Mouse (Mus musculus): ENCODE results near the gene Pla2g2f.
A peak's percentile ranks its signal among the peaks of the same experiment; 100 is the strongest.

Gene Pla2g2f

DNA sequence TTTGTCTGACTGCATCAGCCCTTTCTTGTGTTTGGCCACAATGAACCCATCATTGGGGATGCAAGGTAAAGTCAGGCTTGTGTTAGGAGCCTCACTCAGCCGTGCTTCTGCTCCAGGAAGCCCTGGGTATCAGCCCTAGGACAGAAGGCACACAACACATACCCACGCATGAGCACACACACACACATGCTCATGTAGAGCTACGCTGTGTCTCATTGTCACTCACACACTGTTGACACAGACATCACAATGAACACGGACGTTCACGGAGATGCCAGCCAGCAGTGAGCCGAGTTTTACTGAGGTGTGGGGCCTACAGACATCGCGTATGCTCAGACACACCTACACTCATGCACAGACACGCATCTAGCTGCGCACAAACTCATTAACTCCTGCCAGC lies 1.4 kb downstream of the Pla2g2f start:
- DNase-seq, result no peak

DNA sequence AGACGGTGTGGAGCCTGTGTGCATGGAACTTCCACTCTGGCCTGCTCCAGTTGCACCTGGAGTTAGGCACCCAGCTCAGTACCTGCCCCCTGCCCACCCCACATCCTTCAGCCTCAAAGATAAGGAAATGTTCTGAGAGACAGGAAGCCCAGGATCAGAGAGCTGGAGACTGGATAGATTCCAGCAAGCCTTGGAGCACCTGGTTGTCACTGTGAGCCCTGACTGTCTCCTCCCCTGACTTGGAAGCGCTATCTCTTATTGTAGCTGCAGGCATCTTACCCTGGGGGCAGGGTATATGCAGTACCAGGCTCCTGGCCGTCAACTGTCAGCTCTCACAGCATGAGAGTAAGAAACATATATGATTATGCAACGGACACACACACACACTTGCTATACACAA lies 2.0 kb downstream of the Pla2g2f start:
- DNase-seq, result no peak

DNA sequence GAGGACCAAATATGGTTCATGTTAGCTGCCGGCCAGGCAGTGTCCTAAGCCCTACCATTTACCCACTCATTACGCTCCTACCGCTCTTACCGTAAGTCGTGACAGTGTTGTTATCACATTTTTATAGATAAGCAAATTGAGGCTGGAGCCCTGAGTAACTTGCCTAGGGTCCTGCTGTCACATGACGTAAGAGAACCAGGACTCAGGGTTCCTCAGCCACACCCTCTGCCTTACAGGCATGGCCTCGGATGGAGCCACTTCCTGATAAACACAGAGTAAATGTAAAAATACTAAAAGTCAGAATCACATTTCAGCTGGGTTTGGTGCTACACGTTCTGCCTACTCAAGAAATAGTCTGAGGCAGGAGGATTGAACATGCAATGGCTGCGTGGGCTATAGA lies 3.0 kb downstream of the Pla2g2f start:
- no peak for DNase-seq

DNA sequence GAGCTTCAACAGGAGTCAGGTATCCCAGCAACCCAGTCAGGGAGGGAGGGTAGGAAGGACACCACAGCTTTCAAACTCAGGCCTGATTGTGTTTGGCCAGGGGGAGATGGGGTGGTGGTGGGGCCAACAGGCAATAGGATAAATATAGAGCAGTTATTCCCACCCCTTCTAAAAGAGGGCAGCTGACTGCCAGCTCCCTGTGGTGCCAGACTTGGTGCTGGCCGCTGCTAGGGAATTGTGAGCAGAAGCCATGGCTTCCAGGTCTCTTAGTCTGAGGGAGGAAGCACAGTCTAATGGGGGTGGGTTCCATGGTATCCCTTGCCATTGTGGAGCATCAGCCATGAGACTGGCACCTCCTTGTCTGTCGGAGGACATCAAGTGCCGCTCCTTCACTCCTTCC lies 3.8 kb downstream of the Pla2g2f start:
- DNase-seq, result no peak

DNA sequence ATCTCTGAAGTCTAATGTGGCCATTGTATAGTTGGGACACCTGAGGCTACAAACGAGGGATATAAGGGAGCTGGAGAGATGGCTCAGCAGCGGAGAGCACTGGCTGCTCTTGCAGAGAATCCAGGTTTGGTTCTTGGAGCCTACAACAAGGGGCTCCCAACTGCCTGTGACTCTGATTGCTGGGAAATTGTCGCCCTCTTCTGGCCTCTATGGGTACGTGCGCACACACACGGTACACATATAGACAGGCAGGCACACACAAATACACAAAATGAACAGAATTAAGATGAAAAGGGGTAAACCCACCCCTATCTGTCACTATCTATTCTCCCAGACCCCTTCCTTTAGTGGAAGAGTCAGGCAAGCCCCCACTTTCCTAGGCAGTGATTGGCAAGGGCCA lies 4.8 kb downstream of the Pla2g2f start:
- no peak for DNase-seq

DNA sequence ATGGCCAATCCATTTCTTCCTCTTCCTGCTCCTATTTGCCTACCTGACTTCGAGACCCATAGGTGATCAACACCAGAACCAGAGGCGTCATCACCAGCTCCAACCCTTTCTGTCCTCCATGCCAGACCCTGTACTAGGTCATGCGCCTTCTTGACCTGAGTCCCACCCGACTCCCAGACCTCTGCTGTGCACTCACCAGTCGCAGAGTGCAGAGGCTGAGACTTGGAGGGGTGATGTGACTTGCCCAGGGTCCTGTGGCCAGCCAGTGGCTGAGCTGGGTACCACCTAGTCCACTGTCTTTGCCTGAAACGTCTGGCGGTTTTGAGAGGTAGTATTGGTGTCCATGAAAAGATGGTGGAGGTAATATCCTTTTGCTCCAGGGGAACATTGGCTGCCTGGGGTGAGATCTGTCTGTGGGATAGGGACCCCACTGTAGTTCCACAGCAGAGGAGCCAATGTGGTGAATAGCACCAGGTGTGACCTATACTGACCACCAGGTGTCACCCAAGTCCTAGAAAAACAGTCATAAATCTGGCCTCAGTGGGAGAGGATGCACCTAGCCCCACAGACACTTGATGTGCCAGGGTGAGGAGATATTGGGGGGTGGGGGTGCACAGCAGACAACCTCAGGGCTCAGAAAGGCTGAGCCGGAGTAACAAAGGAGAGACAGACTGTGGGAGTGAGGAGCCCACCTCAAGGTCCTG lies 8.9 kb downstream of the Pla2g2f start:
- DNase-seq, result peak; percentile 61

DNA sequence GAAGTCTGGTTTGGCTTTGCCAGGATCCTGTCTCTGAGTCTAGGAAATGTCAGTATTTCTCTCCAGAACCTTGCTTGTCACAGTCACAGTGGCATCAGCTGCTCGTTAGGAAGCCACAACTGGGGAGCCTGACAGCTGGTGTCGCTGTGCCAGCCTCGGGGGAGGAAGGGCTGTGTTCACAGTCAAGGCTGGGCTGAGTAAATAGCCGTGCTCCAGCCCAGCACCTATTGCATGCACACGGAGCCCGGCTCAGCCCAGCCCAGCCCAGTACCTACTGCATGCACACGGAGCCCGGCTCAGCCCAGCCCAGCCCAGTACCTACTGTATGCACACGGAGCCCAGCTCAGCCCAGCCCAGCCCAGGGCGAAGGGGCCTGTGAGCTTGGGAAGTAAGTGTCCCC lies 9.6 kb downstream of the Pla2g2f start:
- peak; percentile 39 for DNase-seq

DNA sequence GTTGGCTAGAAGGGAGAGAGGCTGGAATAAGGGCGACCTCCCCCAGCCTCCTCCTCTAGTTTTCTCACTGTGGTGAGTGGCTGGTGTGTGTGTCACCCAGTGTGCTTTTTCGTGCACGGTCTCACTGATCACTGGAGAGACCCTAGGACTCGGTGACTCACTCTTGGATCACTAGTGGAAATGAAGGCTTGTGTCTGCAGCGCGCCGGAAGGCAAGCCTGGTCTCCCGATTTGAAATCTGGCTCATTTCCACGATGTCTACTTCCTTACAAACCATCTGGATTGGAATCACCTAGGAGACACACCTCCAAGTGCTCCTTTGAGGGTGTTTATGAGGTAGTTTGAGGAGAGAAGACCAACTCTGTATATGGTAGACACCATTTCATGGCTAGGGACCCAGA lies 10.6 kb downstream of the Pla2g2f start:
- DNase-seq, result no peak

DNA sequence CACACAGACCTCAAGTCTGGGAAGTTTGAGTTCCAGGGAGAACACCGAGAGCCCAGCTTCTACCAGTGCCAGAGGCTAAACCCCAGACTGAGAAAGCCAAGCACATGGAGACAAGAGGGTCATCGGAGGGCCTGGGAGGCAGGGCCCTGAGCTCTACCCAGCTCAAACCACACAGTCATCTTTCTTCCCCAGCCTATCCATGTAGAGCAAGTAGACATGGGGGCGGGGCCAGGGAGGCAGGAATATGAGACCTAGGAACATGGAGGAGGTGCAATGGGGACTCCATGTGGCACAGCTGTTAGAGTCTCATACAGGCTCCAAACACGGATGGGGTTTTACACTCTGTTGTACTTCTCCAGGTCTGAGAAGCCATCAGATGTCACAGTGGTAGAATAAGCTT lies 11.5 kb downstream of the Pla2g2f start:
- DNase-seq, result peak; percentile 74

DNA sequence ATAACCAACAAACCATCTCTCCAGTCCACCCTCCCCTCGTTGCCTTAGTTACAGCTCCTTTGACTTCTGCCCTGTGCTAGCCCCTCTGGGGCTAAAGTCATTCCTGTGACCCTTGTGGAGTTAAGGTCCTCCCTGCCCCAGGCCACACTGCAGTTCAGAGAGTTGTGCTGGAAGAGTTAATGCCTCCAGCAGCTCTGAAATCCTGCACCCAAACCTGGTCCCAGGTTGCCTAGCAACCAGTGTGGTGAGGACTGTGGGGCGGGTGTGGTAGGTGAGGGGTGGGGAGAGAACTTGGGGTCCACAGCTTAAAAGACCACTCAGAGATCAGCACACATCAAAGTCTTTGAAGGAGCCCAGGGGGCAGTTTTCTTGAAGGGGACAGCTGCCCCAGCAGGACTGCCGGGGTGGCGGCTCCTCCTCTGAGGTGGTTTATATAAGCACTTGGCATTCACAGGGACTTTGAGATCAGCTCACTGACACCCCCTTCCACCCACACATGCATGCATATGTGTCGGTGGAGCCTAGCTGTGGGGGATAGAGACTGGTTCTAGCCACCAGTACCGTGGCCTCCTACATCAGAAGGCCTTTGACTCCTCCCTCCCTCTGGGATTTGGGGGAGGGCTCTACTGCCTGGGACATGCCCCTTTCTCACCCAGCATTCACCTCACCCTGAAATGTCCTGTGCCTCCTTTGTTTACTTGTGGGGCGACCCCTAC lies 18.1 kb downstream of the Pla2g2f start:
- no peak for DNase-seq

DNA sequence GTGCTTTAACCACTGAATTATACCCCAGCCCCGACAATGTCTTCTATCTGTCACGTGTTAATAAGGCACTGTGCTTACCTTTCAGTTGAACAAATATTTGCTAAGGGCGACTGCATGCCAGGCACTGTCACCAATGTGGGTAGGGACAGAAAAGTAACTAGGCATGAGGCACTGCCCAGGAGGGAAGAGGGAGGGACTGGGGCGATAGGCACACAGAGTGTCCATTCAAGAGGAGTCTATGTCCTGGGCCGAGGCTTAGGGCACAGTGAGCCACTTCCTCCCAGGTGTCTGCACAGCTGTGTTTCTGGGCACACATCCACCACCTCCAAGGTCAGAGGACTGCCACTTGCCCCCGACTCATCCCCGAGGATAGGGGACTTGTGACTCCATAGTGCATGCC lies 20.4 kb downstream of the Pla2g2f start, which contains the start of gene Ubxn10:
Ubxn10 (minus strand) TSS at position 137 of the 400 bp plus-strand sequence.
- DNase-seq, result no peak

DNA sequence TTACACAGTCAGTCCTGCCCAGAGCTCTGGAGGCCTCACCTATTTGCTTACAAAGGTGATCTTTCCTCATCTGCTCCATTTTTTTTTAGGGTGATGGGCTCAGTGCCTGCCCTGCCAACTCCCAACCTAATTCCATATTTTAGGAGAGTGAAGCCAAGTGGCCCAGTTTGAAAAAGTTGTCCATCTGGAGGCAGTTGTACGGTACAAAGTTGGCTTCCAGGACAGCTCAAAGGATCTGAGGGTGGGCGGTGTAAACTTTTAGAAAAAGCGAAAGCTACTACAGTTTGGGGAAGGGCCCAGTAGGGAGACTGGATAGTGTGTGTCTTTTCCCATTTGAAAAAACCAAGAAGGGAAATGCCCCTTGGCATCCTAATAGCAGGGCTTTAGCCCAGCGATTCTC lies 22.6 kb downstream of the Pla2g2f start:
- DNase-seq, result no peak

DNA sequence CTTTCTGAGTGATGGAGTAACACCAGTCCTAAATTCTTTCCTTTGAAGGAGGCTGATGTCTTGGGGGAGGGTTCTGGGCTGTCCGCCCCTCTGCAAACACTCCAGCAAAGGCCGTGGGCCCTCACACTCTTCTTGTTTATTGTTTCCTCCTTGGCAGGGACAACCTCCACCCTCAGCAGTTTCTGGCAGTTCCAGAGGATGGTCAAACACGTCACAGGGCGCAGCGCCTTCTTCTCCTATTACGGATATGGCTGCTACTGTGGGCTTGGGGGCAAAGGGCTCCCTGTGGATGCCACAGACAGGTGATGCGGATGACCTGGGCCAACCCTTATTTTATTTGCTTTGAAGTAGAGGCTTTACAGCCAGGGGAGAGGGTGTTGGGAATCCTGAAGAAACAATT lies 23.3 kb downstream of the Pla2g2f start:
- DNase-seq, result peak; percentile 66

DNA sequence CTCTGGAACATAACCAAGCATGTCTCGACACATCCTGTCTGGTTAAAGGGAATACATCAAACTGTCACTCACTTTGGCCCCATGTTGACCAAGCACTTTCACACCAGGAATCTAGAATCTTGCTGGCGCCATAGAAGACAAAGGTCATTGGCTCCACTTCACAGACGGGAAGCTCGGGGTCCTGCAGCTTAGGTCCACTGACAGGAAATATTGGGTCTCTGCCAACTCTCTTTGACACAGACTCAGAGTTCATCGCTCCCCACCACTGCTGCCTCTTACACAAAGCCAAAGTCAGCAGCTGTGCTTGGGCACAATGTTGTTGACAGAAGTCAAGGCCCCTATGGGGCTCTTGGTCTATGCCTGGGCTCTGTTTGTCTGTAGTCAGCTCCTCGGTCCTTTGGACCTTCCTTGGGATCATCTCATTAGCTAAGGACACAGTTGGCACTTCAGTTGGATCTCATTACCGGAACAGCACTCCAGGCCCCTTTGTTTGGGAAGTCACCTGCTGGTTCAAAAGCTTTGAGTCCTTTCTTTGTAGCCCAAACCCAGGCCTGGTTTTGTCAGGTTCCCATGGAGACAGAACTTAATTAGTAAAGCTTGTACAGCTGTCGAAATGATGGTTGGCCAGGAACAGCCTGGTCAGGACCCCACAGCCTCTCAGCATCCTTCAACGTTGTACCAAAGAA lies 28.3 kb downstream of the Pla2g2f start:
- peak; percentile 81 for DNase-seq

DNA sequence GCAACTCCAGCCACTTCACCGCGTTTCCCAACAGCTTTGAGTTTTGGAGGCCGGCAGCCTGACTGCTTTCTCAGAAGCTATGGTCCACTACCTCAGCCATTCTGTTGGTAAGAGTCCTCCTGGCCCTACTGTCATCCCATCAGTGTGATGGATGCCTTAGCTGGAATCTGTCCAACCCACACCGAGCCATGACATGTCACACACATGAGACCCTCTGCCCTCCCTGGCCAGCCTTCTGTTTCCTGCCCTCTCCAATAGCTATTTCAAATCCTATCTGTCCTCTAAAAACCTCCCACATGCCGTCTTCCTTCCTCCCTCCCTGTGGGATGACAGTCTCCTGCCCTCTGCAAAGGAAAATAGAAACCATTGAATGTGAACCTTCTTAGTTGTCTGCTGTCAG lies 31.7 kb downstream of the Pla2g2f start:
- DNase-seq, result peak; percentile 75

DNA sequence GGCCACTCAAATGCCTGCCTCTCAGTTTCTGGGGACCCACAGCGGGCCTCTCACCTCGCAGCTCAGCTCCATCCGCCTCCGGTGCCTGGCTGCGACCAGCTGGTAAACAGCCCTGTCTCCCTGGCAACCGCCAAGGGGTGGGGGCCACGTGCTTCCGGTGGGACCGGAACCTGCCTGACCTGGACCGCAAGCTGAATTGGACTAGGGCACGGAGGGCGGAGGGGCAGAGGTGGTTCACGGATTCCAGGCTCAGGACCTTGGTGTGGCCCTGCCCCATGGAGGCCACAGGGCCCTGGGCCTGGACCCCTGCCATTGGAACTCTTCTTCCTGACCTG lies 32.3 kb downstream of the Pla2g2f start:
- DNase-seq, result peak; percentile 91

DNA sequence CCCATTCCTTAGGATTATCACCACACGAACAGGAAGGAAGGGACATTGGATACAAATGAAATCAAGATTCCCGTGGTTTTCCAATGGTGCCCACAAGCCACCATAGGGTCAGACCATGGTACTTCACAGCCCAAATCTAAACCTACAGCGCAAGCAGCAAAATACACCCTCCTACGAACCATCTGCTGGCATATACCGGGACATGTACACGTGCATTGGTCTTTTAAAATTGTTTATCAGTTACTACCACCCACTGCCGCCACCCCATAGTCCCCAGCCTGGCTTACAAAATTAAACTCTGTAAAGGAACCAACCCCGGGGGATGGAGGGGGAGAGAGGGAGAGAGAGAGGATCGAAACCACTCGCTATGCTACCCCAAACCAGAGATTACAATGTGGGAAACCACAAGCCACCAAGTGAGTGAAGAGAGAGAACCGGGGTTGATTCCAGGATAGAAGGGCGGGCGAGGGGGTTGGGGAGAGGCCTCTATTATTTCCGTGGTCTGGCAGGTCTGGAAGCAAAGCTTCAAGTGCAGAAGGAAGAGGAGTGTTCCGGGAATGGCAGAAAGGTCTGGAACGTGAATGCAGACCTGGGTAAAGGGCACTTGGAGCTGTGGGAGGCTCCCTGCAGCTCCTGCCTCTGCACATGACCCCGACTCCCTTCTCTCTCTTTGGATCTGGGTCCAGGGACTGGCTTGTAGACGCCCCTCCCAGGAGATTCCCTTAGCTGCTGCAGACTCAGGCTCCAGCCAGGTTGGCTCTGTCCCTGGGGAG lies 32.9 kb downstream of the Pla2g2f start, which contains the start of gene Pla2g2c:
Pla2g2c (plus strand) TSS at position 439 of the 773 bp plus-strand sequence.
- DNase-seq, result no peak

DNA sequence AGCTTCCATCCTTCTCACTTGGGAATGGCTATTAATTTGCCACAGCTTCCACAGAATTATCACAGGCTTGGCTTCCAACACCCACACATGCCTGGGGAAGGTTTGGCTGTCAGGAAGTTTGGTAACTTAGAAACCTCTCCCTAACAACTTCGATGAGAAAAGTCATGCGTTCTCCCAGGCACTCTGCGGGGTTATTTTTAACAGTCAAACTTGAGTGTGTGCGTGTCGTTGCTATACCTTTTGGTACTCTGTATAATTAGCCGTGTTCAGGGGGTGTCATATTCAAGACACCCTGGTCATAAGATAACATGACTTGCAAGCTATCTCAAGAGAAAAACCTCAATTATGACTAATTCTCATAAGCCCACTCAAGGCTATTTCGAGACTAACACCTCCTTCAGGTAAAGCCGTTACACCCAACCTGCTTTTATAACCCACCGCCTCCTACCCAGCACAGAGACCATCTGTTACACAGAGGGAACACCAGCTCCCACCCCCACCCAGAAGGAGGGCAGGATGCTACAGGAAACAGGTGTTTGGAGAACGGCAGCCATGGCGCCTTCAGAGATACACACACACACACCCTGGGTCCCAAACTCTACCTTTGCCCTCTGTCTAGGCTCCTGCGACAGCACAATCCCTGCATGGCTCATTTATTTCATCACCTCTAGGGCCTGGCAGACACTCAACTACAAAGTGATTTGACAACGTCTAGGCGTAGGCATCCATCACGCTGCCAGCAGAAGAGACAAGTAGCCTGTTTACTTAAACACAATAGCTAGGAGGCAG lies 33.7 kb downstream of the Pla2g2f start:
- peak; percentile 50 for DNase-seq

DNA sequence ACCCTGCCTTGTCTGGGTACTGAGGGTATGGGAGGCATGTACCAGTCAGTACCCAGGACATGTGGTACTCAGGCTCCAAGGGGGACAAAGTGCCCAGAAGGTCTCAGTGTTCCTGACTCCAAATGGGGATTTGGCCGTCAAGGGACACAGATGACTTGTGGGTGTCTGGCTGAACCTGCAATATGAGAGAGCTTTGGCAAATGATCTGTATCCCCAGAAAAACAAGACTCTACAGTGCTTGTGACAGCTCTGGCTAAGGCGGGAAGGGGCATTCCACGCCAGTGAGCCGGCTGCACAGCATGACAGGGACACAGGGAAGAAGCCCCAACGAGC lies 38.2 kb downstream of the Pla2g2f start:
- no peak for DNase-seq

DNA sequence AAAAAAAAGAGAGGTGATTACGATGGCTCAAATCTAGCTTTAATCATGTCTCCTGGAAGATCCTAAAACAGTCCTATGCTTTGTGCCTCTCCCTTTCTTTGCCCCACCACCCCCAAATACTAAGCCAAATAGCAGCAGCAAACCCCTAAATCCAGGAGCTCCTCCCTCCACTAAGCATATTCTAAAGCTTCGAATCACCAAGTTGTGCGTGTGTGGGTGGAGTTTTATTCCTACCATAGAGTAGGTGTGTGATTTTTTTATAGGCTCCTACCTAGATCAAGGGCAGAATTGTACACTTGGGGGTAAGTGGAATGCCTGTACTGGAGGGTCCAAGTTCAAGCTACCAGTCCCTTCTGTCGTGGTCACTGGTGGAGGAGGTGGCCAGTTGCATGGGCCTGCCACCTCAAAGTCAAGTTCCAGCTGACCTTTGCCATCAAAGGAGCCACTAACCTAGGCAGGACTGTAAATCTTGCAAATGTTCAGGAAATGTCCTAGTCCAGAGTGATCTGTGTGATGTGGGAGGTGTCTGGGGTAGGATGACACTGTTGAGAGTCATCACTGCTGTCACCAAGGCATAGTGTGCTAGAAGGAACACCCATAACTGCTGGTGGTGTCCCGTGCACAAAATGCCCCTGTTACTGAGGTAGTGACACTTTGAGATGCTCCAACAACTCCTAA lies 38.7 kb downstream of the Pla2g2f start:
- no peak for DNase-seq

DNA sequence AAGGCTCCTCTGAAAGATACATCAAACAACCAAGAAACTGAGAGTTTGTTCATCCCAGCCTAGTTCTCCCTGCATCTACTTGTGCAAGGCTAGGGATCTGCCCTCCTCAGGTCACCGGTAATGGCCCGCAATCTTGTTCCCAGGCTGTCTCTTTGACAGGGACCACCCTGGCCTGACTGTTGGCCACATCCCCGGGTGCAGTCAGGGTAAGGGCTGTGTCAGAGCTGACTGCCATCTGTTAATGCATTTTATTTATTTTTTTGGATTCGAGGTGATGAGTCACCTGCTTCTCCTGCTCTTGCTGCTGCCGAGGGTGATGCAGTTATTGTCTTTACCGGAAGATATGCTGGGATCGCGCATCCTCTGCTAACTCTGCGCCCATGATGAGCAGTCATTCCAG lies 40.7 kb downstream of the Pla2g2f start:
- no peak for DNase-seq

DNA sequence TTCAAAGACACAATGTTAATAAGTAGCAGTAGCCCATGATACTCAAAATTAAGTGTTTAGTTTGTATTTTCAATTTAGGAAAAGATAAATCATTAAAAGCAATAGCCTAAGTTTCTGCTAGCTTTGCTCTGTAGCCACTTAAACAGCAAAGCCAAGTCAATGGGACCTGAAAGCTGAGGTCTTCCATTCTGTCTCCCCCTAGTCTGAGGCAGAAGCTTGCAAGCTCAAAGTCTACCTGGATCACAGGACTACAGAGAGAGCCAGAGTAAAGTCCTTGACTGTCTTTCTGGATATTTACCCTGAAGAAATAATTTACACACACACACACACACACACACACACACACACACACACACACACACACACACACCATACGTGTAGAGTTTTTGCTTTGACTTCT lies 43.2 kb downstream of the Pla2g2f start:
- no peak for DNase-seq
